Mouse (Mus musculus): Measurements from ENCODE around the gene Lonp2. TPM values are rescaled to one million over a fixed set of nuclear protein-coding genes. Genes with fewer than 3 reads are reported as not detected.

Gene Lonp2
- polyA plus RNA-seq, 1 experiment from 2014 or later, result 53.5 TPM

GRCm38 (mm10) chr8:86734171-86734570 lies 110.3 kb downstream of the Lonp2 start:
- Histone ChIP-seq H3K4me3 (ENCODE audit: low read depth, low read length) (no peak overlapping the region), H3K9me3 (ENCODE audit: control insufficient read depth) (no peaks in the 10 kb centered on the region), H3K36me3 (ENCODE audit: control insufficient read depth, insufficient read depth) (peaks cover 3% of the 10 kb centered on the region; the same call in 1 of the 2 replicates), H3K9ac (ENCODE audit: low read depth, low read length) (no peak overlapping the region), H3K4me1 (replicated peaks; ENCODE audit: control insufficient read depth, insufficient read depth, low read length) (peaks cover 10% of the 10 kb centered on the region; the same call in 1 of the 2 replicates), H3K4me2 (replicated peaks; ENCODE audit: low read depth) (no peak overlapping the region), H3K27me3 (replicated peaks; ENCODE audit: control insufficient read depth, insufficient read depth, low read length) (no peaks in the 10 kb centered on the region), H3K27ac (ENCODE audit: low read depth, low read length) (no peak overlapping the region)
- no peak for TF ChIP-seq CTCF (IDR thresholded peaks at IDR 0.05; ENCODE audit: low read depth)
- ATAC-seq, result no peak
- 44% methylated on average over 4 of the region's 4 CpGs for WGBS

- Histone ChIP-seq H3K9ac (ENCODE audit: low read depth, low read length) (no peak overlapping the region), H3K27me3 (replicated peaks; ENCODE audit: control insufficient read depth, insufficient read depth, low read length) (no peaks in the 10 kb centered on the region), H3K9me3 (ENCODE audit: control insufficient read depth) (no peaks in the 10 kb centered on the region), H3K4me3 (ENCODE audit: low read depth, low read length) (no peak overlapping the region), H3K36me3 (ENCODE audit: control insufficient read depth, insufficient read depth) (peaks cover 3% of the 10 kb centered on the region; the same call in 1 of the 2 replicates), H3K4me1 (replicated peaks; ENCODE audit: control insufficient read depth, insufficient read depth, low read length) (peaks cover 10% of the 10 kb centered on the region; the same call in 1 of the 2 replicates), H3K27ac (ENCODE audit: low read depth, low read length) (no peak overlapping the region), H3K4me2 (replicated peaks; ENCODE audit: low read depth) (no peak overlapping the region)
- 62% methylated on average over 1 of the region's 1 CpGs for WGBS
- ATAC-seq, result no peak
- no peak for TF ChIP-seq CTCF (IDR thresholded peaks at IDR 0.05; ENCODE audit: low read depth)
Observed at GRCm38 (mm10) chr8:86734954-86735353, 111.1 kb downstream of the Lonp2 start.

- 39% methylated on average over 3 of the region's 3 CpGs for WGBS
- H3K9me3 ChIP-seq (ENCODE audit: control insufficient read depth), result no peaks in the 10 kb centered on the region
- peaks cover 10% of the 10 kb centered on the region; the same call in 1 of the 2 replicates for H3K4me1 ChIP-seq (replicated peaks; ENCODE audit: control insufficient read depth, insufficient read depth, low read length)
- H3K9ac ChIP-seq (ENCODE audit: low read depth, low read length), result no peak overlapping the region
- ATAC-seq, result no peak
- no peak overlapping the region for H3K4me3 ChIP-seq (ENCODE audit: low read depth, low read length)
- H3K36me3 ChIP-seq (ENCODE audit: control insufficient read depth, insufficient read depth), result peaks cover 3% of the 10 kb centered on the region; the same call in 1 of the 2 replicates
- no peak overlapping the region for H3K27ac ChIP-seq (ENCODE audit: low read depth, low read length)
- no peak for TF ChIP-seq CTCF (IDR thresholded peaks at IDR 0.05; ENCODE audit: low read depth)
- H3K27me3 ChIP-seq (replicated peaks; ENCODE audit: control insufficient read depth, insufficient read depth, low read length), result no peaks in the 10 kb centered on the region
- no peak overlapping the region for H3K4me2 ChIP-seq (replicated peaks; ENCODE audit: low read depth)
Observed at GRCm38 (mm10) chr8:86735446-86736111, 111.7 kb downstream of the Lonp2 start.

DNA sequence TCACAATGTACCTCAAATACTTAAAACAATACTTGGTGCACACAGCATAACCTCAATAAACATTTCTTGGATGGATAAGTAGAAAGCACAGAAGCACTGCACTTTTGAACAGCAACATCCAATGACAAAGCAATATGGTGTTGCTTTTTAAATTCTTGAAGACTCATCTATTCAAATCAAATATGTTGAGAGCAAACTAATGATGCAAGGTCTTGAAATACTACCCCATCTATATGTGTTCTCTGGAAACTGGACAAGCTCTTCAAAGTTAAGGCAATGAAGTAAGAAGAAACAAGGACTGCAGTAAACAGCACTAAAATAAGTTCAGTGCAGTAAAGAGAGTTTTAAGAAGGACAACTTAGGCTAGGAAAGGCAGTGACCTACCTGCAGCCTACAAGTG lies 117.1 kb downstream of the Lonp2 start:
- no peak for ATAC-seq
- Histone ChIP-seq H3K27ac (ENCODE audit: low read depth, low read length) (no peak overlapping the region), H3K9ac (ENCODE audit: low read depth, low read length) (no peak overlapping the region), H3K36me3 (ENCODE audit: control insufficient read depth, insufficient read depth) (no peaks in the 10 kb centered on the region), H3K4me3 (ENCODE audit: low read depth, low read length) (no peak overlapping the region), H3K27me3 (replicated peaks; ENCODE audit: control insufficient read depth, insufficient read depth, low read length) (no peaks in the 10 kb centered on the region), H3K4me2 (replicated peaks; ENCODE audit: low read depth) (no peak overlapping the region), H3K9me3 (ENCODE audit: control insufficient read depth) (no peaks in the 10 kb centered on the region), H3K4me1 (replicated peaks; ENCODE audit: control insufficient read depth, insufficient read depth, low read length) (peaks cover 4% of the 10 kb centered on the region)
- no peak for TF ChIP-seq CTCF (IDR thresholded peaks at IDR 0.05; ENCODE audit: low read depth)

DNA sequence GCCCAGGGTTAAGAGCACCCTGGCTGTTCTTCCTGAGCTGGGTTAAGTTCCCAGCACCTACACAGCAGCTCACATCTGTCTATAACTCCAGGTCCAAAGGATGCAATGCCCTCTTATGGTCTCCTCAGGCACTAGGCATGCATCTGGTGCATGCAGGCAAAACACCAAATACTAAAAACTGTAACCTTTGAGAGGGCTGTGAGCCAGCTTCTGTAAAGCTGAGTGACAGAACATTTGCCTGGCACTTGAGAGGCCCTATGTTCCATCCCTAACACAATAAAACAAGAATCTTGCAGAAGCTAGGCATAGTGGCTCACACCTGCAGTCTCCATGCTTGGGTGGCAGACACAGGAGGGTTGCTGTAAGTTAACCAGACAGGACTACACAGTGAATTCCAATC lies 117.8 kb downstream of the Lonp2 start:
- Histone ChIP-seq H3K27me3 (replicated peaks; ENCODE audit: control insufficient read depth, insufficient read depth, low read length) (no peaks in the 10 kb centered on the region), H3K27ac (ENCODE audit: low read depth, low read length) (no peak overlapping the region), H3K9me3 (ENCODE audit: control insufficient read depth) (no peaks in the 10 kb centered on the region), H3K4me1 (replicated peaks; ENCODE audit: control insufficient read depth, insufficient read depth, low read length) (peaks cover 6% of the 10 kb centered on the region), H3K4me2 (replicated peaks; ENCODE audit: low read depth) (no peak overlapping the region), H3K36me3 (ENCODE audit: control insufficient read depth, insufficient read depth) (no peaks in the 10 kb centered on the region), H3K9ac (ENCODE audit: low read depth, low read length) (no peak overlapping the region), H3K4me3 (ENCODE audit: low read depth, low read length) (no peak overlapping the region)
- TF ChIP-seq CTCF (IDR thresholded peaks at IDR 0.05; ENCODE audit: low read depth), result no peak
- ATAC-seq, result no peak

DNA sequence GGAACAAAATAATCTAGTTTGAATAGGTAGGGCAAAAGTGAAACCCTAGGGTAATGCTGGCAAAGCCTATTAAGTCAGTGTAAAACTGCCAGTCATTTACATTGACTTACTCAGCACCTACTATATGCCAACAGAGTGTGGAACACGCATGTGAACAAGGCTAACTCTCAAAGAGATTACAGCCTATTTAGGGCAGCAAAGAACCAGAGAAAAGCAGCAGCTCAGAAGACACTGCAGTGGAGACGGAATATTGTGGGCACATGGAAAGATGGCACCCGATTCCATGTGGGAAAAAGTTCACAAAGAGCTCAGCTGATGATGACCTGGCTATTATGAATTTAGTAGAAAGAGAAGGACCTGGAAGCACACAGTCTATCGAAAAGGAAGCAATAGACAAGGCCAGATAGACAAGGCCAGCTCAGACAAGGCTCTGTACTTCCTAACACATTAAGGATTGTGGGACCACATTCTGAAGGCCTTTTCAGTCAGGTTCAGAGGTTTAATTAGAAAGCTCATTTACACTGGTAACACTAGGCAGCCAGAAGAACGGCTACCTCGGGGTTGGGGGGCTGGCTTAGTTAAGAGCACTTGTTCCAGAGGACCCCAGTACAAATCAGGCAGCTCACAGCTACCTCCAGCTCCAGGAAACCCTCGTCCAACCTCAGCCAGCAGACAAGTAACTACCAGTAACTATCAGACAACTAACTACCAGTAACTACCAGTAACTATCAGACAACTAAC lies 118.9 kb downstream of the Lonp2 start:
- TF ChIP-seq CTCF (IDR thresholded peaks at IDR 0.05; ENCODE audit: low read depth), result no peak
- Histone ChIP-seq H3K9ac (ENCODE audit: low read depth, low read length) (no peak overlapping the region), H3K4me2 (replicated peaks; ENCODE audit: low read depth) (no peak overlapping the region), H3K4me3 (ENCODE audit: low read depth, low read length) (no peak overlapping the region), H3K27me3 (replicated peaks; ENCODE audit: control insufficient read depth, insufficient read depth, low read length) (no peaks in the 10 kb centered on the region), H3K9me3 (ENCODE audit: control insufficient read depth) (no peaks in the 10 kb centered on the region), H3K4me1 (replicated peaks; ENCODE audit: control insufficient read depth, insufficient read depth, low read length) (peaks cover 10% of the 10 kb centered on the region), H3K27ac (ENCODE audit: low read depth, low read length) (no peak overlapping the region), H3K36me3 (ENCODE audit: control insufficient read depth, insufficient read depth) (no peaks in the 10 kb centered on the region)
- WGBS, result 86% methylated on average over 7 of the region's 7 CpGs
- no peak for ATAC-seq
